Mouse (Mus musculus) forebrain, embryonic 15.5 days (tissue): Measurements from ENCODE around the gene Sbno2. TPM values are rescaled to one million over a fixed set of nuclear protein-coding genes. Genes with fewer than 3 reads are reported as not detected.
"Not testable (repeated sequence)": the region's sequence is repeated elsewhere in the genome, so short reads cannot be mapped to it uniquely, and the experiment has no call there.

Experiments used
- ATAC-seq: fragments of 200-750 bp; cut with Nextera tagmentation; replicated peaks from 2 replicates; pipeline ENCODE4 v1.8.0; 2017; ENCODE audit warnings: mild to moderate bottlenecking, moderate TSS enrichment, moderate library complexity
- H3K27ac ChIP-seq: fragments of 300-500 bp; sonication (generic); replicated peaks from 2 replicates; pipeline ENCODE4 v1.5.1; 2015; ENCODE audit warnings: mild to moderate bottlenecking, inconsistent platforms
- H3K27me3 ChIP-seq: fragments of 300-500 bp; sonication (generic); 2 replicates; pipeline ENCODE4 v1.6.1; 2015; ENCODE audit warnings: inconsistent platforms
- H3K36me3 ChIP-seq: fragments of 300-500 bp; sonication (generic); 2 replicates; pipeline ENCODE4 v1.6.1; 2015; ENCODE audit warnings: mild to moderate bottlenecking, inconsistent platforms
- H3K4me1 ChIP-seq: fragments of 300-500 bp; sonication (generic); 2 replicates; pipeline ENCODE4 v1.6.1; 2015; ENCODE audit warnings: inconsistent platforms
- H3K4me2 ChIP-seq: fragments of 300-500 bp; sonication (generic); replicated peaks from 2 replicates; pipeline ENCODE4 v1.6.1; 2015; ENCODE audit warnings: mild to moderate bottlenecking, inconsistent platforms
- H3K4me3 ChIP-seq: fragments of 300-500 bp; sonication (generic); 2 replicates; pipeline ENCODE4 v1.5.1; 2015; ENCODE audit warnings: mild to moderate bottlenecking, inconsistent platforms
- H3K9ac ChIP-seq: fragments of 300-500 bp; sonication (generic); replicated peaks from 2 replicates; pipeline ENCODE4 v1.6.1; 2015; ENCODE audit warnings: mild to moderate bottlenecking, inconsistent platforms
- H3K9me3 ChIP-seq: fragments of 300-500 bp; sonication (generic); 2 replicates; pipeline ENCODE4 v1.6.1; 2016; ENCODE audit warnings: inconsistent platforms
- WGBS: fragments of 180-500 bp; shearing (Covaris S2); methylation state at CpG from one replicate; pipeline ENCODE4 v1.1.7; 2015; ENCODE audit warnings: mixed read lengths; 5-methylcytosine and 5-hydroxymethylcytosine counted together
- polyA plus RNA-seq: library from polyadenylated mRNA; unstranded; fragments of >200 nt; fragmentation: Nextera tagmentation; extraction: Ambion mirVana; gene quantifications from 2 replicates; pipeline ENCODE4 v1.2.1, GENCODE M21; 2015

Sbno2 gene
- polyA plus RNA-seq, 1 experiment from 2014 or later: 13.4 TPM

DNA sequence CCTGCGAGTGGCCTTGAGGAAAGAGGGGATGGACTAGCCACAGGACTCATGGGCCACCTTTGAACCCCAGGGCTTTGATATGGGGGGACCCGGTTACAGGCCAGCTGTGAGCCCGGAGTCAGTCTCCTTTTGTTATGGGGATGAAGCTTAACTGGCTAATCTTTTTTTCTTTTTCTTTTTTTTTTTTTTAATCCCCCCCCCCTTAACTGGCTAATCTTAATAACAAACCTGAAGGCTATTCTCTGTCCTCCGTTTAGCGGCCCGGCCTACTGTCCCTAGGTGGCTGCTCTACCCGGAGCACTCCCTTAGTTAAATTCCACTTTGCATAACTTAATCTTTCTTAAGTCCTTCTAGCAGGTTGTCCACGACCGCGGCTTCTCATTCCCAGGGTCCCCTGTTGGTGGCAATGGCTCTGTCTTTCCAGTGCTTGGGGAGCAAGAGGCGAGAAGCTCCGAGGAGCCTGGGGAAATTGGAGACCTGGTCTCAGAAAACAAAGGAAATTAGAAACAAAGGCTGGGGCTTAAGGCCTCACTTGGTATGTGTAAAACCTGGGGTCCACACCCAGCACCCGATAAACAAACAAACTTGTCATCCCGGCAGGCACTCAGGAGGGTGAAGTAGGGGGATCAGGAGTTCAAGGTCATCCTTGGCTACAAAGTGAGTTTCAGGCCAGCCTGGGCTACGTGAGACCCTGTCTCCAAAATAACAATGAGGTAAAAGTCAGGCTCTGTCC, 54.3 kb downstream of the Sbno2 start:
- Histone ChIP-seq H3K36me3 (peaks cover 3% of the 10 kb centered on the region; the same call in 1 of the 2 replicates), H3K4me3 (no peak overlapping the region), H3K9me3 (no peaks in the 10 kb centered on the region), H3K9ac (no peak overlapping the region), H3K27me3 (no peaks in the 10 kb centered on the region), H3K4me2 (no peak overlapping the region), H3K27ac (no peak overlapping the region), H3K4me1 (peaks cover 33% of the 10 kb centered on the region)
- WGBS: 13% methylated on average over 15 of the region's 15 CpGs
- ATAC-seq: no peak

DNA sequence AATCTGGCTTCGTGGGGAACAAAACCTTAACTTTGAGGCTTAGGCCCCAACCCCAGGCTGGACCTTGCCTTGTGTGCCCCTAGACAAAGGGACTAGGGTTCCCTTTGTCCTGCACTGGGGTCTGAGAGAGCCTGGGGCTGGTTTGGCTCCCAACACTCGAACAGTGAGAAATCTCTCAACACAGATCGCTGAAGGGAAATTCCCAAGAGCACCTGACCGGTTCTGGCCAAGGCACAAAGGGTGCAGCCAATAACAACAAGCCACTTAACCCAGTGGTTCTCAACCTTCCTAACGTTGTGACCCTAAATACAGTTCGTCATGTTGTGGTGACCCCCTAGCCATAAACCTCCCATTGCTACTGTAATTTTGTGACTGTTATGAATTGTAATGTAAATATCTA, 55.1 kb downstream of the Sbno2 start:
- Histone ChIP-seq H3K4me3 (no peak overlapping the region), H3K27me3 (no peaks in the 10 kb centered on the region), H3K4me1 (peaks cover 27% of the 10 kb centered on the region), H3K9ac (no peak overlapping the region), H3K27ac (no peak overlapping the region), H3K4me2 (no peak overlapping the region), H3K36me3 (no peaks in the 10 kb centered on the region), H3K9me3 (no peaks in the 10 kb centered on the region)
- WGBS: 23% methylated on average over 6 of the region's 6 CpGs
- ATAC-seq: no peak

DNA sequence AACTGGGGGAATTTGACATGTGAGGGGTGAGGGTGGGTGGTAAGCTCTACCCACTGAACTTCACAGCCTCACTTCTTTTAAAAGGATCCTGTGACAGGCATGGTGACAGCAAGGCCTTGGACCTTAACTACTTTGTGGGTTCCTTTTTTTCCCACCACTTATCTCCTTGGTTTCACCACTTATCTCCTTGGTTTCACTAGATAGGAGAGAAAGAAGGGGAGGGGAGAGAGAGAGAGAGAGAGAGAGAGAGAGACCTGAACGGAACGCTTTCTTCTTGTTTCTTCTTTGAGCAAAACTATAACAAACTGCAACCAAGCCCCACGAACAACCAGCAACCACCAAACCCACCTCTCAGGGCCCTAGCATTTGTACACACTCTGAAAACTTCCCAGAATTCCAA, 56.5 kb downstream of the Sbno2 start:
- Histone ChIP-seq H3K9me3 (no peaks in the 10 kb centered on the region), H3K27me3 (no peaks in the 10 kb centered on the region), H3K4me1 (peaks cover 17% of the 10 kb centered on the region), H3K27ac (peak overlapping the region; percentile 16), H3K4me2 (no peak overlapping the region), H3K36me3 (no peaks in the 10 kb centered on the region), H3K4me3 (no peak overlapping the region), H3K9ac (no peak overlapping the region)
- ATAC-seq: no peak
- WGBS: 58% methylated on average over 3 of the region's 3 CpGs

DNA sequence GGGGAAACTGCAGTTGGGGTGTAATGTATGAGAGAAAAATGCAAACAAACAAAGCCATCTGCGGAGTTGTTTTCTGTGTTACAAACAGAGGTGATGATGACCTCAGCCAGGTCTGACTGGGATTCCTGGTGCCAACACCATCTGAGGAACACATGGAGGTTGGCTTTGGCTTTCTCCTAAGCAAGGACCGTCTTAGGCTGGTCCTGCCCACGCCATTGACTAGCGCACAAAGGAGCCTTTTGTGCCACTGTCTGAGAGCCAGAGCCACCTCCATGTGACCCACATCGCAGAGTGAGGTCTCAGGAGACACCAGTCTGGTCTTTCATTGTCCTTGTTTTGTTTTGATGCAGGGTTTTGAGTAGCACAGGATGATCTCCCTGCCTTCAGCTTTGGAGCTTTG, 57.0 kb downstream of the Sbno2 start:
- 6% methylated on average over 5 of the region's 5 CpGs for WGBS
- Histone ChIP-seq H3K9ac (no peak overlapping the region), H3K4me1 (peaks cover 17% of the 10 kb centered on the region), H3K36me3 (no peaks in the 10 kb centered on the region), H3K4me2 (no peak overlapping the region), H3K27me3 (no peaks in the 10 kb centered on the region), H3K27ac (peak overlapping the region; percentile 16), H3K9me3 (no peaks in the 10 kb centered on the region), H3K4me3 (no peak overlapping the region)
- ATAC-seq: no peak

DNA sequence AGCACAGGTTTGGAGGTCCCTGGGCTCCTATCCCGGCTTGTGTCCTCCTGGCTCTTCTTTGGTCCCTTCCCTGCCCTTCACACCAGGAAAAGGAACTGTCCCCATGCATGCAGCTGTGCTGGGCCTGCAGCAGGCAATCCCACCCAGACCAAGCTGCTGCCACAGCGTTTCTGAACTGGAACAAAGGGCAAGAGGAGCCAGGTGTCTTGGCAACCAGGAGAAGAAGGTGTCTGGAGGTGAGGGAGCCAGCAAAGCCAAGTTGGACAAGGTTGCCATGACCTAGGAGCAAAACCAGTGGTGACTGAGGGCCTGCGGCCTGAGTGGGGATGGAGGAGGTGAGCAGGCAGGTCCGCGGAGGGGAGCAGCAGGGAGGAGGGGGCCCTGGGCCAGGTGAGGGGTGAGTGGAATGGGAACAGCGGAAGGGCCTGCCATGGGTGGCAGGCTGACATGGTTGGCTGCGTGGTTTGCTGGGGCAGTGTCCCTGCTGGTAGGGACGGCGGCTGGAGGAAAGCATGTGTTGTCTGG, 58.3 kb downstream of the Sbno2 start, which contains the start of gene Gpx4:
Gpx4 (plus strand) TSS at position 126 of the 525 bp plus-strand sequence.
- no peaks in the 10 kb centered on the region for H3K9me3 ChIP-seq
- H3K27me3 ChIP-seq: no peaks in the 10 kb centered on the region
- no peak within 1 kb of the TSS for H3K4me2 ChIP-seq
- ATAC-seq: no peak
- 55% methylated on average over 9 of the region's 9 CpGs for WGBS
- H3K36me3 ChIP-seq: no peaks in the 10 kb centered on the region
- H3K9ac ChIP-seq: no peak within 1 kb of the TSS
- H3K27ac ChIP-seq: no peak within 1 kb of the TSS
- H3K4me3 ChIP-seq: no peak within 1 kb of the TSS
- H3K4me1 ChIP-seq: peaks cover 11% of the 10 kb centered on the region

DNA sequence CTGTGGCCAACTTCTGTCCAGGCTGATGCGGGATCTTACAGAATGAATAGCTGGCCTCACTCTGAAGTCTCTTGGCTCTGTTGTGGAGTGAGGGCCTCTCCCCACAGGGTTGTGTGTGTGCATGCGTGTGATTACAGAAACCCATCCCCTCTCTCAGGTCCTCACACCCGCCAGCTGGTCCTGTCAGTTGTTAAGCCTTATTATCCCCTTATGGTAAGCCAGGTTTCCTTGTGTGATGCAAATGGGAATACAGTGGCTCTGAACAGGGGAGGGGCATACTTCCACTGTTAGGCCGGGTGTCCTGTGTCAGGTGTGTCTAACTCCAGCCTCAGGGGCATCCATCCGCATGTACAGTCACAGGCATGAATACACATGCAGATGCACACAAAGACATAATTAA, 59.6 kb downstream of the Sbno2 start:
- Histone ChIP-seq H3K4me1 (peaks cover 11% of the 10 kb centered on the region), H3K27ac (no peak overlapping the region), H3K27me3 (no peaks in the 10 kb centered on the region), H3K36me3 (no peaks in the 10 kb centered on the region), H3K9ac (no peak overlapping the region), H3K9me3 (no peaks in the 10 kb centered on the region), H3K4me2 (no peak overlapping the region), H3K4me3 (no peak overlapping the region)
- ATAC-seq: no peak
- WGBS: 56% methylated on average over 5 of the region's 5 CpGs

DNA sequence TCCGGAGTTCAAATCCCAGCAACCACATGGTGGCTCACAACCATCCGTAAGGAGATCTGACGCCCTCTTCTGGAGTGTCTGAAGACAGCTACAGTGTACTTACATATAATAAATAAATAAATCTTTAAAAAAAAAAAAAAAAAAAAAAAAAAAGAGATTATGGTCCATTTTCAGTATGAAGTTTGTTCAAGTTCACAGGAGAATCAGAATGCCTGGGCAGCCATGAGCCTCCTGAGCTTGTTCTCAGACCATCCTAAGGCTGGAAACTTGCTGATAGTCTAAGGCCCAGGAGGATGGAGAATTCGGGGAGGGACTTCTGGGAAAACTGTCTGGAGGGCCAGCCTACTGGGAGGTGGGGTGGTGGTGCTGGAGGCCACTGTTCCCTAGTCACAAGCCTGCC, 60.0 kb downstream of the Sbno2 start:
- not testable (repeated sequence) for H3K36me3 ChIP-seq, H3K9ac ChIP-seq, H3K9me3 ChIP-seq, H3K4me3 ChIP-seq, H3K27ac ChIP-seq, ATAC-seq, H3K4me2 ChIP-seq, H3K27me3 ChIP-seq
- WGBS: 73% methylated on average over 3 of the region's 4 CpGs
- peaks cover 11% of the 10 kb centered on the region for H3K4me1 ChIP-seq

DNA sequence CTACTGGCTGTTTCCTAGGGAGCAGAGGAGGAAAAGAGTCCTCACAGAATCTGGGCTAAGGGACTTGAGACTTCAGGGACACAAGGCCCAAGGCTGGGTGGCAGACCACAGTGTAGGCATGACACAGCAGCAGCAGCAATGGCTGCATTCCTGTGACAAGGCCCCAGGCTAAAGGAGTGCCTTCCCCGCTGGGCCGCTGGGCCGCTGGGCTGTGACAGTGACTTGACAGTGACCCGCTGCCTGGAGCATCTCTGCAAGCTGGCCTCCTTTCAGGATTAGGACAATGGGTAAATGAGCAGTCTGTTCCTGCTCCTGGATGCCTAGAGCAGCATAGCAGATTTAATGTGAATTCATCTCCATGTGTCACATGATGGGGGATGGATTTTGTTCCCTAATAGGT, 61.3 kb downstream of the Sbno2 start:
- H3K4me2 ChIP-seq: no peak overlapping the region
- H3K36me3 ChIP-seq: no peaks in the 10 kb centered on the region
- peaks cover 14% of the 10 kb centered on the region for H3K4me1 ChIP-seq
- H3K27me3 ChIP-seq: no peaks in the 10 kb centered on the region
- no peak overlapping the region for H3K4me3 ChIP-seq
- H3K27ac ChIP-seq: no peak overlapping the region
- no peaks in the 10 kb centered on the region for H3K9me3 ChIP-seq
- no peak overlapping the region for H3K9ac ChIP-seq
- whole genome bisulfite sequencing: 50% methylated on average over 4 of the region's 4 CpGs
- ATAC-seq: no peak

DNA sequence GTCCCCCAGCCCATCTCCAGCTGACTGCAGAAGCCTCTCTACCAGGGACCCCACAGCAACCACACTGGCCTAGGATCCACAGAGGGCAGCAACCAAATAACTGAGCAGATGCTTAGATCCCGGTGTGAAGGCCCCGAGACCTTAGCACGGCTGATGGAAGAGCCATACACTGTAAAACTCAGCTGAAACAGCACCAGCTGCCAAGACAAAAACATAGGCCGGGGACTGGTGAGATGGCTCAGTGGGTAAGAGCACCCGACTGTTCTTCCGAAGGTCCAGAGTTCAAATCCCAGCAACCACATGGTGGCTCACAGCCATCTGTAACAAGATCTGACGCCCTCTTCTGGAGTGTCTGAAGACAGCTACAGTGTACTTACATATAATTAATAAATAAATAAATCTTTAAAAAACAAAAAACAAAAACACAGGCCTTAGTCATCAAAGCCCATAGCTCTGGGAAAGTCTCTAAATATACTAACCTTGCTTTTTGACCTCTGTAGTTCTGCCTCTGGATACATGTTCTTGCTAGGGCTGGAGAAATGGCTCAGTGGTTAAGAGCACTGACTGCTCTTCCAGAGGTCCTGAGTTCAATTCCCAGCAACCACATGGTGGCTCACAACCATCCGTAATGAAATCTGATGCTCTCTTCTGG, 63.8 kb downstream of the Sbno2 start:
- H3K9me3 ChIP-seq, H3K27ac ChIP-seq, H3K27me3 ChIP-seq, ATAC-seq, H3K9ac ChIP-seq, H3K4me3 ChIP-seq, H3K4me2 ChIP-seq: not testable (repeated sequence)
- Histone ChIP-seq H3K36me3 (peaks cover 15% of the 10 kb centered on the region), H3K4me1 (peaks cover 17% of the 10 kb centered on the region)
- 86% methylated on average over 8 of the region's 8 CpGs for WGBS

DNA sequence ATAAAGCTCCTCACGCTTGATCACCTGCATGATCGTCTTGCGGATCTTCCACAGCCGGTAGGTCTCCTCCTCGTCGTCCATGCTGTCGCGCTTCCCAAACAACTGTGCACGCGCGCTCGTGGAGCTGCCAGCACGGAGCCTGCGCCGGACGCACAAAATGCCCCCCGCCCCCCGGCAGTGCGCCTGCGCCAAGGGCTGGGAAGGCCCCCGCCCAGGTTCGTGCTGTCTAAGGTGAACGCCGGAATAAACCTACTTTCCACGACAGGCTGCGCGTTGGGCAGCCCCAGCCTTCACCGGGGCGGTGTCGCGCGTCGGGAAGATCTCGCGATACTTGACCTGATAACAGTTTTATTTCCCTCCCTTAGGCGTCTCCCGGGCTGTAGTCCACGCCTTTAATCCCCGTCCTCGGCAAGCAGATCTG, 65.8 kb downstream of the Sbno2 start, which contains the start of gene Polr2e:
Polr2e (minus strand) TSS at position 237 of the 421 bp plus-strand sequence.
- no peaks in the 10 kb centered on the region for H3K27me3 ChIP-seq
- H3K36me3 ChIP-seq: peaks cover 34% of the 10 kb centered on the region
- H3K4me2 ChIP-seq: peak within 1 kb of the TSS; percentile 75
- under 1% methylated on average over 40 of the region's 40 CpGs for WGBS
- H3K27ac ChIP-seq: peak within 1 kb of the TSS; percentile 61
- peak; percentile 98 for ATAC-seq
- H3K9ac ChIP-seq: peak within 1 kb of the TSS; percentile 72
- H3K4me1 ChIP-seq: peaks cover 17% of the 10 kb centered on the region
- no peaks in the 10 kb centered on the region for H3K9me3 ChIP-seq
- peak within 1 kb of the TSS; percentile 70 for H3K4me3 ChIP-seq

DNA sequence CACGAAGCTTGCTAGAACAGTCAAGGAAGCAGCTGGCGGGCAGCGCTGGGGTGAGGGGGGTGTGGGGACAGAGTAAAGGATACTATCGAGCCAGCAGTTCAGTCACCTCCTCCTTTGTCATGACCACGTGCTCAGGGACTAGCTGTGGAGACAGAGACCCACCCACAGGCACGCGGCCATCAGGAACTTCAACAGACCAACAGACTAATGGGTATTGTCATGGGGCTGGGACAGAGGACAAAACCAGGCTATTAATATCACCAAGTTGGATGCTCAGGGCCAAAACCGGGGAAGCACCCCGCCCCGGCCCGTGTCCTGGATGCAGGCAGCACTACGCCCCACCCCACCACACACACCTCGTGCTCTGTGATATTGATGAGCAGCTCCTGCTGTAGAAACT, 68.5 kb downstream of the Sbno2 start:
- Histone ChIP-seq H3K4me3 (no peak overlapping the region), H3K4me2 (no peak overlapping the region), H3K4me1 (peaks cover 17% of the 10 kb centered on the region), H3K36me3 (peaks cover 36% of the 10 kb centered on the region), H3K9me3 (no peaks in the 10 kb centered on the region), H3K27me3 (no peaks in the 10 kb centered on the region), H3K9ac (no peak overlapping the region), H3K27ac (no peak overlapping the region)
- 91% methylated on average over 13 of the region's 13 CpGs for WGBS
- ATAC-seq: no peak

DNA sequence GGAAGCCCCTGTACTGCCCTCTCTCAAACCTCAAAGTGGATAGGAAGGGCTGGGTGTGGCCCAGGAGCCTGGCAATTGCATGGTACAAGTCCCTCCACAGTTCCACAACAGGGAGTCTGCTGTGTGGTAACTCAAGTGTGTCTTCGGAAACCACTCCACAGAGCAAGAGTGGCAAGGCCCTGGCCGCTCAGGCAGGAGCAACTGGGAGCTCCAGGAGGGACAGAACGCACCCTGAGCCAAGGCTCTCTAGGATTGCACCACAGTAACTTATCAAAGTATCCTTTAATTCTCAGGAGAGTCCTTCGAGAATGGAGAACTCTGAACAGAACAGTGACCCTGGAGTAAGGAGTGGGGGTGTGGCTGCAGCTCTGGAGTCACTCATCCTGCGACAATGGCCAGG, 69.7 kb downstream of the Sbno2 start:
- H3K9ac ChIP-seq: no peak overlapping the region
- H3K9me3 ChIP-seq: no peaks in the 10 kb centered on the region
- no peak overlapping the region for H3K4me2 ChIP-seq
- H3K4me1 ChIP-seq: peaks cover 17% of the 10 kb centered on the region
- ATAC-seq: no peak
- peaks cover 36% of the 10 kb centered on the region for H3K36me3 ChIP-seq
- H3K27me3 ChIP-seq: no peaks in the 10 kb centered on the region
- H3K4me3 ChIP-seq: no peak overlapping the region
- H3K27ac ChIP-seq: no peak overlapping the region
- 90% methylated on average over 5 of the region's 5 CpGs for WGBS
